Mouse (Mus musculus): ENCODE results near the gene Ulk4. TPM values are rescaled to one million over a fixed set of nuclear protein-coding genes. Genes with fewer than 3 reads are reported as not detected.
"Not testable (repeated sequence)": the region's sequence is repeated elsewhere in the genome, so short reads cannot be mapped to it uniquely, and the experiment has no call there.

Ulk4 gene
- polyA plus RNA-seq, 1 experiment from 2014 or later: 145 TPM

- no peak within 1 kb of the TSS for H3K4me2 ChIP-seq
- 88% methylated on average over 11 of the region's 11 CpGs for WGBS
- H3K4me1 ChIP-seq: peaks cover 14% of the 10 kb centered on the region
- H3K27me3 ChIP-seq: no peaks in the 10 kb centered on the region
- H3K9ac ChIP-seq: no peak within 1 kb of the TSS
- H3K4me3 ChIP-seq (replicated peaks): no peak within 1 kb of the TSS
- ATAC-seq (replicated peaks; ENCODE audit: low FRiP score): no peak
- no peaks in the 10 kb centered on the region for H3K36me3 ChIP-seq
- H3K27ac ChIP-seq: no peak within 1 kb of the TSS
- H3K9me3 ChIP-seq (replicated peaks): no peaks in the 10 kb centered on the region
These were observed 347.9 kb downstream of the Ulk4 start, which contains the start of gene Ctnnb1 for GRCm38 (mm10) chr9:120929081-120929480. TSS of gene Ctnnb1 (plus strand) at chr9:120929216.

- no peak overlapping the region for H3K27ac ChIP-seq
- ATAC-seq (replicated peaks; ENCODE audit: low FRiP score): no peak
- 0 out of 2 replicates have a peak overlapping the region, but pooled peaks have one; percentile 29 for H3K4me2 ChIP-seq
- WGBS: 21% methylated on average over 9 of the region's 9 CpGs
- H3K4me1 ChIP-seq: 0 out of 2 replicates have a peak, but pooled peaks cover 7% of the 10 kb centered on the region
- H3K27me3 ChIP-seq: no peaks in the 10 kb centered on the region
- no peak overlapping the region for H3K9ac ChIP-seq
- H3K4me3 ChIP-seq (replicated peaks): no peak overlapping the region
- no peaks in the 10 kb centered on the region for H3K36me3 ChIP-seq
- H3K9me3 ChIP-seq (replicated peaks): no peaks in the 10 kb centered on the region
These were observed 349.9 kb downstream of the Ulk4 start for GRCm38 (mm10) chr9:120926939-120927606.

GRCm38 (mm10) chr9:120926126-120926525 lies 350.9 kb downstream of the Ulk4 start:
- H3K4me1 ChIP-seq: 0 out of 2 replicates have a peak, but pooled peaks cover 7% of the 10 kb centered on the region
- no peaks in the 10 kb centered on the region for H3K27me3 ChIP-seq
- no peak overlapping the region for H3K27ac ChIP-seq
- no peak overlapping the region for H3K4me3 ChIP-seq (replicated peaks)
- no peak overlapping the region for H3K9ac ChIP-seq
- no peak for ATAC-seq (replicated peaks; ENCODE audit: low FRiP score)
- no peaks in the 10 kb centered on the region for H3K9me3 ChIP-seq (replicated peaks)
- no peak overlapping the region for H3K4me2 ChIP-seq
- WGBS: 57% methylated on average over 1 of the region's 1 CpGs
- no peaks in the 10 kb centered on the region for H3K36me3 ChIP-seq

- Histone ChIP-seq H3K9ac (no peak overlapping the region), H3K9me3 (replicated peaks) (no peaks in the 10 kb centered on the region; the same call in 1 of the 2 replicates), H3K36me3 (no peaks in the 10 kb centered on the region), H3K4me2 (no peak overlapping the region), H3K4me1 (peaks cover 15% of the 10 kb centered on the region), H3K27ac (peak overlapping the region; percentile 59), H3K27me3 (no peaks in the 10 kb centered on the region), H3K4me3 (replicated peaks) (no peak overlapping the region)
- ATAC-seq (replicated peaks; ENCODE audit: low FRiP score): peak; percentile 29; the same call in 1 of the 2 replicates
- WGBS: 61% methylated on average over 5 of the region's 5 CpGs
These were observed 357.9 kb downstream of the Ulk4 start for GRCm38 (mm10) chr9:120919130-120919529.

GRCm38 (mm10) chr9:120918642-120919041 lies 358.4 kb downstream of the Ulk4 start:
- Histone ChIP-seq H3K9ac (no peak overlapping the region), H3K4me1 (peaks cover 15% of the 10 kb centered on the region), H3K4me3 (replicated peaks) (no peak overlapping the region), H3K27ac (peak overlapping the region; percentile 59), H3K9me3 (replicated peaks) (no peaks in the 10 kb centered on the region; the same call in 1 of the 2 replicates), H3K27me3 (no peaks in the 10 kb centered on the region), H3K36me3 (no peaks in the 10 kb centered on the region), H3K4me2 (no peak overlapping the region)
- WGBS: 14% methylated on average over 6 of the region's 6 CpGs
- peak; percentile 78 for ATAC-seq (replicated peaks; ENCODE audit: low FRiP score)

- no peak overlapping the region for H3K4me3 ChIP-seq (replicated peaks)
- no peak for ATAC-seq (replicated peaks; ENCODE audit: low FRiP score)
- peak overlapping the region; percentile 59 for H3K27ac ChIP-seq
- 58% methylated on average over 5 of the region's 5 CpGs for WGBS
- no peaks in the 10 kb centered on the region for H3K36me3 ChIP-seq
- no peaks in the 10 kb centered on the region; the same call in 1 of the 2 replicates for H3K9me3 ChIP-seq (replicated peaks)
- H3K27me3 ChIP-seq: no peaks in the 10 kb centered on the region
- H3K4me2 ChIP-seq: no peak overlapping the region
- H3K4me1 ChIP-seq: peaks cover 15% of the 10 kb centered on the region
- no peak overlapping the region for H3K9ac ChIP-seq
These were observed 358.8 kb downstream of the Ulk4 start for GRCm38 (mm10) chr9:120918211-120918610.

GRCm38 (mm10) chr9:120917619-120918018 lies 359.4 kb downstream of the Ulk4 start:
- 94% methylated on average over 2 of the region's 2 CpGs for WGBS
- H3K9me3 ChIP-seq (replicated peaks); H3K4me3 ChIP-seq (replicated peaks); H3K9ac ChIP-seq; H3K27ac ChIP-seq; H3K27me3 ChIP-seq; ATAC-seq (replicated peaks; ENCODE audit: low FRiP score); H3K36me3 ChIP-seq; H3K4me2 ChIP-seq: not testable (repeated sequence)
- peaks cover 16% of the 10 kb centered on the region for H3K4me1 ChIP-seq

GRCm38 (mm10) chr9:120914877-120915459 lies 362.0 kb downstream of the Ulk4 start:
- 85% methylated on average over 14 of the region's 14 CpGs for WGBS
- no peaks in the 10 kb centered on the region for H3K27me3 ChIP-seq
- no peaks in the 10 kb centered on the region; the same call in 1 of the 2 replicates for H3K9me3 ChIP-seq (replicated peaks)
- peaks cover 21% of the 10 kb centered on the region for H3K4me1 ChIP-seq
- H3K36me3 ChIP-seq: no peaks in the 10 kb centered on the region
- H3K4me2 ChIP-seq: no peak overlapping the region
- peak overlapping the region; percentile 60 for H3K27ac ChIP-seq
- H3K9ac ChIP-seq: no peak overlapping the region
- ATAC-seq (replicated peaks; ENCODE audit: low FRiP score): 0 out of 2 replicates have a peak, but pooled peaks have one; percentile 44
- H3K4me3 ChIP-seq (replicated peaks): no peak overlapping the region

GRCm38 (mm10) chr9:120914429-120914828 lies 362.6 kb downstream of the Ulk4 start:
- no peaks in the 10 kb centered on the region; the same call in 1 of the 2 replicates for H3K9me3 ChIP-seq (replicated peaks)

GRCm38 (mm10) chr9:120913152-120913551 lies 363.8 kb downstream of the Ulk4 start:
- H3K27ac ChIP-seq: no peak overlapping the region
- H3K9ac ChIP-seq: no peak overlapping the region
- 66% methylated on average over 13 of the region's 13 CpGs for WGBS
- no peak overlapping the region for H3K4me3 ChIP-seq (replicated peaks)
- H3K27me3 ChIP-seq: no peaks in the 10 kb centered on the region
- H3K4me2 ChIP-seq: no peak overlapping the region
- no peaks in the 10 kb centered on the region; the same call in 1 of the 2 replicates for H3K9me3 ChIP-seq (replicated peaks)
- no peaks in the 10 kb centered on the region for H3K36me3 ChIP-seq
- peaks cover 9% of the 10 kb centered on the region for H3K4me1 ChIP-seq
- no peak for ATAC-seq (replicated peaks; ENCODE audit: low FRiP score)

More at GRCm38 (mm10) chr9:120914429-120914828, 362.6 kb downstream of the Ulk4 start:
- H3K36me3 ChIP-seq: no peaks in the 10 kb centered on the region
- no peaks in the 10 kb centered on the region for H3K27me3 ChIP-seq
- no peak for ATAC-seq (replicated peaks; ENCODE audit: low FRiP score)
- H3K9ac ChIP-seq: no peak overlapping the region
- WGBS: 87% methylated on average over 4 of the region's 4 CpGs
- H3K27ac ChIP-seq: peak overlapping the region; percentile 60
- H3K4me3 ChIP-seq (replicated peaks): no peak overlapping the region
- H3K4me2 ChIP-seq: no peak overlapping the region
- H3K4me1 ChIP-seq: peaks cover 21% of the 10 kb centered on the region

GRCm38 (mm10) chr9:120908461-120908860 lies 368.5 kb downstream of the Ulk4 start:
- Histone ChIP-seq H3K4me3 (replicated peaks) (no peak overlapping the region), H3K36me3 (no peaks in the 10 kb centered on the region), H3K4me2 (no peak overlapping the region), H3K9ac (no peak overlapping the region), H3K9me3 (replicated peaks) (no peaks in the 10 kb centered on the region), H3K27ac (no peak overlapping the region), H3K27me3 (no peaks in the 10 kb centered on the region), H3K4me1 (peaks cover 11% of the 10 kb centered on the region)
- ATAC-seq (replicated peaks; ENCODE audit: low FRiP score): no peak
- 81% methylated on average over 6 of the region's 6 CpGs for WGBS
